ENCODE assay signal across 12 mouse cellular contexts in the genomic region with DNA sequence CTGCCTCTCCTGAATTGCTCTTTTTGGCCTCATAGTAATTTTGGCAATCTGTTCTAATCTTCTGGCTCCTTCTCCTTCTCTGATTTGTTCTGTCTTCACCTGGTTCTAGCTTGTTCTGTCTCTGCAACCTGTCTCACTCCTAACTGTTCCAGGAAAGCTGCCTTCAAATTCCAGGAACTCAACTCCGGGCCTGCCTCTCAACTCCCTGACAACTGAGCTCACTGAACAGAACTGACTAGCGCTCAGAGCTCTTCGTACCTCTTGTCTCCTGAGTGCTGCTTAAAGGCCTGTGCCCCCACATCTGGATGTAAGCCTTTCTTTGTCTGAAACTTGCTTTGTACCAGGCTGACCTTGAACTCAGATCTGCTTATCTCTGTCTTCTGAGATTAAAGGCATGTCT. TPM values are rescaled to one million over a fixed set of nuclear protein-coding genes. Genes with fewer than 3 reads are reported as not detected.
DNase-seq lines count a peak whose midpoint lies in the region.
"Had no signal": no experiment of that assay in that cellular context is flagged by ENCODE, and none has a peak within 500 bp of the region (broad histone marks: within the 10 kb centered on the region; RNA-seq: fewer than 3 reads in every experiment).

No protein-coding gene starts in this region.

- peak; percentile 18 for DNase-seq in adrenal gland, postnatal 14 days
- DNase-seq in adrenal gland, postnatal 10 days: no peak
- DNase-seq in ovary, adult 18-20 months (ENCODE audit: low spot score): peak; percentile 30
- DNase-seq in ovary, postnatal 14 days (ENCODE audit: low spot score): no peak
- peak; percentile 61 for DNase-seq in yolk sac, embryonic 10.5 days (ENCODE audit: low spot score)
- no peak for DNase-seq in retina, postnatal 1 day
- DNase-seq: cerebellum, adult 11-12 months; cerebellum, adult 8-10 months; cerebellum, postnatal 10 days; cerebellum, postnatal 36 days; embryo, embryonic 11 days; gastrocnemius, postnatal 25 days had no signal

RNA-seq across cellular contexts. Expression of gene Gfpt1, which starts 10.2 kb away (rescaled TPM):
- 36.9 and 42.1 TPM in 2 replicates for total RNA-seq in adrenal gland, postnatal 14 days (2021)
- total RNA-seq in adrenal gland, postnatal 10 days (2021): 10 to 100 TPM; 35.1 to 35.7 TPM

RNA-seq across cellular contexts. Expression of gene Nfu1, which starts 23.4 kb away (rescaled TPM):
- 92.4 and 97.3 TPM in 2 replicates for total RNA-seq in adrenal gland, postnatal 14 days (2021)
- 100 to 1,000 TPM in 1 of 2 experiments, 10 to 100 TPM in 1; 88.7 to 100 TPM for total RNA-seq in adrenal gland, postnatal 10 days (2021)

Comparison
In these comparisons a context has a peak if more than half of its experiments do, and no peak if none do; other contexts are left out.
1. DNase-seq: peak in adrenal gland, postnatal 14 days (single experiment), ovary, adult 18-20 months (single experiment) and yolk sac, embryonic 10.5 days (single experiment); none in adrenal gland, postnatal 10 days (single experiment), ovary, postnatal 14 days (single experiment) and retina, postnatal 1 day (single experiment).